Mouse (Mus musculus) ES-CJ7 (cell line): Measurements from ENCODE around the gene Foxp1.
A peak's percentile ranks its signal among the peaks of the same experiment; 100 is the strongest.

Source experiments
- DNase-seq: peaks from one replicate; pipeline ENCODE4 v3.0.0; 2011; ENCODE audit warnings: low read depth, low spot score

The Foxp1 gene

DNA sequence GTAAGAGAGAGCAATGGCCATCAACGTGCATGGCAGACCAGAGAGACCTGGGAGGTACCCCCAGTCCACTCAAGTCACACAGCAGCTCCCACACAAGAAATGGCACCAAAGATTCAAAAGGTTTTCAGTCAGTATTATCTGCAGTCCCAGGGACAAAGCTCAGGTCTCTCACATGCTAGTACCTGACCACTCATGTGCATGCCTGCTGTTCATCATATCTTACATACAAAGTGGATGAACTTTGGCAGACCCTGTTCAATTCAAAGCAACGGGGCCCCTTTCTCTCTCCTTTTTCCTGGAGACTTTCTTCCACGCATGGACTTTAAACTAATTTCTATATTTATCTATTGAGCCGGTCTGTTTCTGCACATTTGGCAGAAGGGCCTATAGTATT, 260.8 kb downstream of the Foxp1 start:
- DNase-seq = no peak

DNA sequence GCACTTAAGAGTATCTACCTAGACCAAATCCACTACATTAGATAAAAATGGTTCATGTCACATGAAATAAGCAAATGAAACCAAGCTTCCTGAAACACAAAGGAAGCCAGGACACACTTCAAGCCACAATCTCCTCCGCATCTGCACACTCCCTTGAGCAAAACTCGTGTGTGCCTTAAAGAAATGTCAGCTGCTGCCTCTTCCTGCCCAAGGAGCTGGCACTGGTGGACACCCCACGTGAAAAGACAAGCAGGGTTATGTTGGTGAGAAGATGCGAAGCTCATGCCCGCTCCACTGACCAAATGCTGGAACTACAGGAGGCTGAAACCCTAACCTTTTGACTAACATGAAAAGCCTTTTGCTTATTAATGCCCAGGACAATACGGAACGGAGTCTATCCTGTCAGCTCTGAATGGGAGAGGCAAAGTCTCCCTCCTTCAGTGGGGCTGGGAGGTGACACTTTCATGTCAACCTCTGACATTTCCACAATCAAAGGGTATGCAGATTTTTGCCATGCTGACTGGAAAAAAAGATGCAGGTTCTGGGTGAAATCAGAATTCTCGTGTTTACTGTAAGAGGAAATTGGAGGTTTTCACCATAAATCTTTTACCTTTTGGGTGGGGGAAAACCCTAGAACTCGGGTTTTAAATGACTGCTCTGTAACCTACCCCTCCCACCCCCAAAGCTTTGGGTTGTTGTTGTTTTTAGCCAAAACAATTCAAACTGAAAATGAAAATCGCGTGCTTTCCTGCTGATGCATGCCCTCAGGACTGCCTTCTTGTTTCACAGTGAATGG, 261.4 kb downstream of the Foxp1 start:
- DNase-seq = no peak

DNA sequence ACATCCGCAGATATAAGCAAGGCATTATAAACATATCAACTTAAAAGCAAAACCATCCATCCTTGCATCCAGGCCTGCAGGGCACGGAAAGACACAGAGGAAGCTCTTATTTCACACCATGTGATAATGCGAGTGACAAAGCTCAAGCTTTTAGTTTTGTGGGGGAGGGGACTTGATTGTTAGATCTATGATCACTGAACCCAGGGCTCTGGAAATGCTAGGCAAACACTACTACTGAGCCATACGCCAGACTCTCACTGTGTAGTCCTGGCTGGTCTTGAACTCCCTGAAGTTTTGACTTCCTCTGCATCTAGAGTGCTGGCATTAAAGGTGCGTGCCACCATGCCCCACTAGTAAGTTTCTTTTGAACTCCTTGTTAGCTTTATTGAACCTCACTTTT, 264.2 kb downstream of the Foxp1 start:
- DNase-seq = no peak

DNA sequence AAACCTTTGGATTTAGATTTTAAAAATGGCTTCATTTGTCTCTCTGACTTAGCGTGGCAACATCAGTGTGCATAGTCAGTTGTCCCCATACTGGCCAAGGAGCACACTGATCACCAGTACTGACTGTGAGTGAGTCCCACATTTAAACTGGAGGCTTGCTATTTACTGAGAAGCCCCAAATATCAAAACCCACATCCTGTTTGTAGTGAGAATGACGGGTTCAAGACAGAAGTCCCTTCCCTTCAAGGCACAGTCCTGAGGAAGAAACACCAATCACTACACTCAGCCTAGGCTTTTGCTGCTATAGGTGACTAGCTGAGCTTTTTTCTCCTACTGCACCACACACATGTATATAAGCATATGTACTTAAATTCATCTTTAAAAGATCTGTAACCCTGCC, 264.8 kb downstream of the Foxp1 start:
- no peak for DNase-seq

DNA sequence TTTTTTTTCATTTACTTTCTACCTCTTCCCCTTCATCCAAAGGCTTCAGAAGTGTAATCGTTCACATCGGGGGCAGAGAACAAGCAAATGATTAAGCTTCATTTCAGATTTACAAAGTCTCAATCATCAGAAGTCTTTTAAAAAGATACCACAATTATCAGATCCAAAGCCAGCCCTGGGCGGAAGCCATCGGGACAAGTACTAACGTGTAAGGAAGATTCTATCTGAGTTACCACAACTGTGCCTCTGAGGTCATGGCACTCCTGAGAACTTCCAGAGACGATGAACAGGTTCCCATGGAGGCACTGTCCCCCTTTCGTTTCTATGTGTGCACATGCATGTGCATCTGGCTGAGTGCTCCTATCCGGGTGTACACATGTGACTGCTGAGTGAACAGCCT, 269.2 kb downstream of the Foxp1 start:
- no peak for DNase-seq

DNA sequence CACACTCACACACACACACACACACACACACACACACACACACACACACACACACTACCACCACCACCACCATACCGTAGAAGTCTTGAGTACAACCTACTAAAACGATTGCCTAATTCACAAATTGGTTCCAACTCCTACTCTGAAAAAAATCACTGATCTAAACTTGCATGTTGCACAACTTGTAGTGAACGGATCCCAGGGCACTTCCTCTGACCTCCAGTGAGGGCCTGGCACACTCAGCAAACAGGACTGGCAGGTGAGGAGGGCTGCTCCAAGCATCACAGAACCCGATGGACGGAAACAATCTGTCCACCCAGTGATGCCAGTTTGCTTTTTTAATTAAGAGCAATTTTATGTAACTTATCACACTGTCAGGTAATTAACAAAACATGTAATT, 269.7 kb downstream of the Foxp1 start:
- no peak for DNase-seq

DNA sequence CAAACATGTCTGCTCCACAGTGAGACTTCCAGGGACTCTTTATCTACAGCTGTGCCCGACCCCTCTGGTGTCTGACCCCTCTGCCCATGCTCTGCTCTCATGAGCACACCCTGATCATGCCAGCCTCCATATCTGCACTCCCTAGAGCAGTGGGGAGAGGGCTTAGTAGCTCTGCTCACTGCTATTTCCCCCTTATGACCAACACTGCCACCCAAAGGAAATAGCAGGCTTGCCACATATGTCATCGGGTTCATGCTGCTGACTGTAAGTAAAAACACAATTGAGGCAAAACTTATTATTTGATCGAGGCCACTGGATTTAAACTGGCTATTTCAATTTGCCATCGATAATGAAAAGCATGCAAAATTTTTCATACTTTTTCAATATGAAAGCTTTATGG, 270.6 kb downstream of the Foxp1 start:
- DNase-seq = no peak

DNA sequence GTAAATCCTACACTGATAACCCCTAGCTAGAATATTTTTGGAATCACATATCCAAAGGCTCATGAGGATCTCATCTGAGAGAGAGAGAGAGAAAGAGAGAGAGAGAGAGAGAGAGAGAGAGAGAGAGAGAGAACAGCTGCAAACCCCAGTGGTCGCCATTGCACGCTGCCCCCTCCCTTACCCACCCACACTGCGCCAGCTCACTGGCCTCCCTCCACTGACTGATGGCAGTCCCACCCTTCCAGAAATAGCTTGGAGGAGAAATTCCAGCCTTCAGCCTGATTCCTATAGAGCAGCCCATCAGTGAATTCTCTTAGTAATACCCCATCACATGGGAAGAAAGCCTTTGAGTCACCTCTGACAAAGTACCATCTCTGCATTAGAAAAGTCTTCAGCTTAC, 271.3 kb downstream of the Foxp1 start:
- no peak for DNase-seq

DNA sequence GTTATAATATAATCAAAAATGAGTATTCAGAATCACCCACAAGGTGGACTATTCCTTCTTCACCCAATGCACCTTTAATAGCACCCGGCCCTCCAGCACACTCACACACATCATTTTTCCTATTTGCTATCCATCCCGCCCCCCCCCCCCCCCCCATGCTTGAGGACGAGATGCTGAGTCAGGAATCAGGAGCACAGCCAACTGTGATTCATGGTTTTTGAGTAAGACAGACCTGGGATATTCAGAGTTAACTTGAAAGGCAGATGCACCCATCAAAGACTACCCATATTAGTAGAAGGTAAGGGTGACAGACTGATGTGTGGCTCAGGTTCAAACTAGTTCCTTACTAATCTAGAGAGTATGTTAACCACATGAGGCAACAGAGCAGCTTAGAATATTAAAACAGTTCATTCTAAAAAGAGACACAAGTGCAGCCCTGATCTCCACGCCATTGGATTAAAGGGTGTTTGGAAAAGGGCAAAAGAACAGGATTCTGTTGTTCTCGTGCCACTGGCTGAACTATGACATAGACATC, 273.0 kb downstream of the Foxp1 start:
- no peak for DNase-seq

DNA sequence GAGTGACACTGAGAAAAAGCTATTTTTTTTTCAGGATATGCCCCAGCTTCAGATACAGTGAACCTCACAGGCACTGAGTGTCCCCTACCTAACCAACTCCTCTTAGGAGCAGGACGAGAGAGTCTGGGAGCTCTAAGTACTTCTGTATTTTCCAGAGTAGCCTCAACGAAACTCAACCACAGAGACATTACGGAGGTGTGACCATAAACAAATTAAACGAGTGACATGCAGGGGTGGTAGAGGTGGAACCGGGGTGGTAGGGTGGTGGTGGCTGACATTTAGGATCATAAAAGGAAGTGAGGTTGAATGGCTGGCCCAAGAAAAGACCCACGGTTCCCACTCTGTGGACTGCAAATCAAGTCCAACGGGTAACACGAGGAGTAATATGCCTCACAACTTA, 274.1 kb downstream of the Foxp1 start:
- no peak for DNase-seq

DNA sequence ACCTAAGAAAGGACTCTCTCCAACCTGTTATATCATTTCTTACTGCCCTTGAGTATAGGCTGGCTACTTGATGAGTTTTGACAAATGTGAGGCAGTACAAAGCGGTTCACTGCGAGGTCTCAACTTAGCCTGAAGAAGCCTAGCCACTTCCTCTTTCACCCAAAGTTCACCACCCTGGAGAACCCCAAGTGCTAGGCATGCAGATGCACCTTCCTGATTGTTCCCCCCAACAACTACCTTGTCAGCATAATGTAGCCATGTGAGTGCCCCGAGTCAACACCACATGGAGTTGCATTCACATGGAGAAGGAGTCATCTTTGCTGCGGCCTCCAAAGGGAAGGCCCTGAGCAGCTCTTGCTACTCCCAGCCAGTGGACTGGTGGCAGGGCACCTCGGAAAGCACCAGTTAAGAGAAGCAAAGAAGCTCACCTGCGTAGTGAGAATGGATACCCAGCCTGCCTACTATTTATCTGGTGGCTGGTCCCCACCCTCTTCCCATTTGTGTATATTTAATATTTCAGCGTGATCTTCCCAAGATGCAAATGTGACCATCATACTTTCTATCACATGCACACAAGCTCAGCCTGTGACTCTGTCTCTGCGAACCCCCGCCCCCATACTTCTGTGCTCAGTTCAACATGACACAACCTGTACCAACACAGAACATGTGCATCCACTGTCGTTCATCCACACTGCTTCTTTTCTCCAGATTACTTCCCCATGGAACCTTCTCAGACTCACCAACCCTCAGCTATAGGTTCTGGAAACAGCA, 280.7 kb downstream of the Foxp1 start:
- no peak for DNase-seq

DNA sequence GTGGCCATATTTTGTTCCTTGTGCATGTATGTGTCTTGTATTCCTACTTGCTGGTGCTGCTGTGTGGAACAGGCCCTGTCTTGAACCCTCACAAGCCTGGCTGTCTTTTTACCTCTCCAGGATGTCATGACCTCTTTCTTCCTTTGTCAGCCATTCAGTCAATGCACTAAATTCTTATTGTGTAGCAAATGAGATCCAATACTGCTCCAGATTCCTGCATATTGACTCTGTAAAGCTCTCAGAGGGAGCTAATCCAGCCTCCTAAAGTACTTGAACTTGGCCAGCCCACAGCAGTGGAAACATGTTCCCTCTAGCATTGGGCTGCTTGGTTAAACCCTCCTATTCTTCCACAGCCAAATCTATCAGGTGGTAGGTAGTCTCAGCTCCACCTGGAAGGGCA, 281.8 kb downstream of the Foxp1 start:
- peak; percentile 93 for DNase-seq

DNA sequence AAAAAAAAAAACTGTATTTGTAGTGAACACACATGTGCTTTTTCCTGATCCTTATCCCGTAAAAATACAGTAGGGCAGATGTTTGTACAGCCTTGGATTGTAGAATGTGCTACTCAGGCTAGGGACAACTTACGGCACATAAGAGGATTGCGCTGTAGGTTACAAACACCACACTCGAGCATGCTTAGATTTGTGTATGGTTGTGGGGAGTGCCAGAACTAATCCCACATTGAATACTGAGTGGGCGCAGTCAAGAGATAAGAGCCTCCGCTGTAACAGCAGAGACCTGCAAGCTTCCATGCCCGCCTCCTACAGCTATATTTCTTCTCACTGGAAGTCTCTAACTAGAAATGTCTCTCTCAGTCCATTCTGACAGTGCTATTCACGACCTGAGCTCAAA, 286.9 kb downstream of the Foxp1 start:
- DNase-seq = no peak

DNA sequence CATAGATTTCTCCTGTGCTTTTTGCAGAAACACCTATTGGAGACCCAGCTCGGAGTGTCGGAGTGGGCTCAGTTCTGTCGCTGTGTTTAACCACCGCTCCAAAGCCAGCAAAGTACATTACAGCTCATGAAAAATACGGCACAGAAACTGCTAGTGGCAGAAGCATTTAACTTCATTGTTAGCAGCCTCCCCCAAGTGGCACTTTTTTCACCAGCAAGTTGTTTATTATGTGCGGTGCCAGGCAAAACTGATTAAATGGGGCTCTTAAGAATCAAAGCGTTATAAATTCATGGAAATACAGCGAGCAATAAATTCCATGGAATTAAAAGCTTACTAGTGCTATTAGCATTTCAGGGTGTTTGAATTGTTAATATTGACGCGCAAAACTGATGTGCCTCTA, 289.1 kb downstream of the Foxp1 start:
- DNase-seq = no peak

DNA sequence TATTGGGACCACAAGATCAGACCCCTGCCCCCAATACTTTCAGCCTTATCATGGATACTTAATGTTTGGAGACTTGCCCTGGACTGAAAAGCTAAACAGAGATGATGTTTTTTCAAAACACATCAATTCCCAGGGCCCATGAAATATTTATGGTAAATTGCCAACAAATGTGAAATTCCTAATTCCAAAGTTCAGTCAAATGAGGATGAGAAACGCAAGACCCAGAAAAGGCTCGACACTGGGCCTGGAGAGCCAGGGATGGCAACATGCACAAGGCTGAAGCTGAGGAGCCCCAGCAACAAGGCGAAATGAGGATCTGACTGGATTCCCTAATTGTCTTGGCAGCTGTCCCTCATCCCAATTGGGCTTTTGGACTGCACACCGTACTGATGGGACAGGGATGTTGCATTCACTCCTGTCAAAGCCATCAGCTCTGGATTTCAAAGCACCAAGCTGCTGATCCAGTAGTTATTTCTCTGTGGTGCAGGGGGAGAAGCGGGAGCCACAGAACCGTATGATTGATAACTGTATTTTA, 294.1 kb downstream of the Foxp1 start:
- no peak for DNase-seq

DNA sequence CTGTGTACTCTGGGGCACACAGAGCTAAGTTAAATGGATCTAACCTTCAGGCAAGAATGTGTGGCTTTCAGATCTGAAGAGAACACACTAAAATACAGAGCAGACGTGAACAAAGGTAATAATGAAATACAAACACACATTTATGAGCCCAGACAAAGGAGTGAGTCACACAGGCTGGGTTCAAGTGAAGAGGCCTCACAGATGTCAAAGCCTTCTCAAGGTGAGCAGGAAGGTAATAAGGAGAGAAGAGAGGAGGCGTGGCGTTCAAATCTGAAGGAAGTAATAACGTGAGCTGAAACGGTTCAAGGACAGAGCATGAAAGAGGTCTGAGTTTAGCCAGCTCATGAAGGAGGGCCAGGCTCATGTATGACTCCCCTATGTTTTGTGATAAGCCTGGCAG, 301.4 kb downstream of the Foxp1 start:
- DNase-seq = no peak

DNA sequence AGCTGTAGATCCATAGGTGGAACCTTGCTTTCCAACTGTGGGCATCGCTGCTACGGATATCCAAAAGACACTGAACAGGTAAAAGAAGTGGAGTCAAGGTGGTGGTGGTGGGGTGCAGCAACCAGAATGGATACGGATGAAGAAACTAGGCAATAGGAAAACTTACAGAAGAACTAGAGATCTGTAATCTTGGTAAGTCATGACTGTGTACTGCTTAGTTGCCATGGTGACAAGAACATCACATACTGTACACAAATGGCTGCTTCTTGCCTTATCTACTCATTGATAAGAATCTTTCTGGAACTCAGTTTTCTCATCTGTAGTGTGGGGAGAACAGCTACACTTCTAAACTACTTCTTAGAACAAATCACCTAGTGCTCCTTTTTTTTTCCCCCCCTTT, 302.0 kb downstream of the Foxp1 start:
- no peak for DNase-seq

DNA sequence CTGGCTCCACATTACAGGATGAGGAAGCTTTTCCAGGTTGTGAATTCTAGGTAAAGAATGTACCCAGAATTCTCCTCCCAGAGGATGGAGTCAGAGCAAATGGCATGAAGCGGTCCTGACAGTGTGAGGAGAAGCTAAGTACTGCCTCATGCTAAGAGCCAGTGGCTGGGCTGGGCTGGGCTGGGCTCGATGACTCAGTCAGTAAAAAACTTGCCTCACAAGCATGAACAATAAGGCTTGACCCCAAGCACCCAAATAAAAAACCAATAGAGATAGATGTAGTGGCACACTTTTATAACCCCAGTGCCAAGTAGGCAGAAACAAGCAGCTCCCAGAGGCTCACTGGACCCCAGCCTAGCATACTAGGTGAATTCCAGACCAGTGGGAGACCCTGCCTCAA, 304.7 kb downstream of the Foxp1 start:
- DNase-seq = no peak

DNA sequence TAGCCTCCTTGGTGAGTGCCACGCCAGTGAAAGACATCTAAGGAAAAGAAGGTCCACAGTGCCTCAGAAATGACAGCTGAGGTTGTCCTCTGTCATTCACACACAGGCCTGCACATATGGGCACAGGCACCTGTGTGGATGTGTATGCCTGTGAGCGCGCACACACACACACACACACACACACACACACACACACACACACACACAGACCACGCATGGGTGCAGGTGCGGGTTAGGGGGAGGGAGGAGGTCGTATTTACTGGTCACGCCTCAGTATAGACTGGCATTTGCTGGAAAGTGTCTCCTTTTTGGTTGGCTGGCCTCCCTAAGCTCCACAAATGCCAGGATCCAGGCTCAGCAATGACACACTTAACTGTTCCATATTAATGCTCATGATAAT, 305.4 kb downstream of the Foxp1 start:
- DNase-seq = no peak

DNA sequence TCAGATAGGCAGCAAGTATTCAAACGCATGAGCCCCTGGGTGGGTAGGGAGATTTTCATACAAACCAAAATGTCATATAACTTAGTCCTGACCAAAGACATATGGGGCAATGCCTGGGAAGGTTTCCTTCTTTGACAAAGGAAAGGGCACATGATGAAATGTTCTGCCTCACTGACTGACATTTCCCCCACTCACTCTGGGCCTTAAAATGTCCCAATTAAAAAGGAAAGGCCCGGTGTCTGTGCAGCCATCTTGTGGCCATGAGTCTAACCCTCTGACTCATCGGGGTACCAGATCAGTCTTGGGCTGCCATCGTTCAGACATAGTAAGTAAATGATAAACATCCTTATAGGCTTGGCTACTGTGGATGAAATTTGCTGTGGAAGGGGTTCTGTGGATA, 310.1 kb downstream of the Foxp1 start:
- no peak for DNase-seq

DNA sequence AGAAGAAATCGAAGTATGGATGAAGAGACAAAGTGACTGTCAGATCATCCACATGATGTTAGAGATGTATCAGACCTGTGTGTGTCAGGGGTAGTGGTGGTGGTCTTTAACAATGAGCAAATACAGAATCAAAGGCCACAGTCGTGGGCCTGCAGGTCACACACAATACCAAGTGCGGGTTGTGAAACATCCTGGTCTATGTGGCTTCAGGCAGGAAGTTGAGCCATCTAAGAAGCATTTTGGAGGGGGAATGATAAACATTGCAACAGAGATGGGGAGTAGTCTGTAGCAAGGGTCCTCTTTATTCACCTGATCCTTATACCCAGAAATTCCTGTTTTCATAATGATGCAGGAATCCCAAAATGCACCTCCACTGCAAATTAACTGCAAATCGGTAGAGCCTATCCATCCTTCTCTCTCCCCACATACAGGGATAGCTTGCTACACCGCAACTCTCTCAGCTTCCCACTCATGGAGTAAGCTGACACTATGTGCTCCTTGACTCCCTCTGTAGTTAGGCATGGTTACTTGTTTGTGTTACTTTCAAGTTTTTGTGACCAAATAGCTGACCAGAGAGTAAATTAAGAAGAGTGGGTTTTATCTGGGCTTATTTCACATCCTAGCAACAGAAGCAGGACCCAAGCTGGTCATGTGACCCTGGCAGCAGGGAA, 310.7 kb downstream of the Foxp1 start:
- DNase-seq = no peak

DNA sequence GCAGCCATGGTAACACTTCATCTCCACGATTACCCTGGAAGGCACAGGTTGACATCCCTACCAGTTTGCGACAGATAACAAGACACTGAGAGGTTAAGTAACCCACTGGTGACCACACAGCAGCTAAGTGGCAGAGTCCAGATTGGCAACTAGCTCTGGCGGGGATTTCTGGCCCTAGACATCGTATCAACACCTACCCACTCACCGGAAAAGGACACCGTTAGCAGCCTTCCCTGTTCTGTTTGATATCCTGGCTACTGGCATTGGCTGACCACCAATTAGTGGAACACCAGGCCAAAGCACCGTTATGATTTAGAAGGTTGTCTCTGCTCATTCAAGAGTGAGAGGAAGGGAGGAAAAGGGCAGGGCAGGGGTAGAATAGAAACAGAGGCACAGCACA, 312.4 kb downstream of the Foxp1 start:
- no peak for DNase-seq
